Mouse (Mus musculus): ENCODE measurements around the gene Cd8a. TPM values are rescaled to one million over a fixed set of nuclear protein-coding genes. Genes with fewer than 3 reads are reported as not detected.

Gene Cd8a
- total RNA-seq, 2 experiments from 2014 or later: 0.20 to 2.6 TPM

Other genes starting within 250 kb of the Cd8a start
- gene Thnsl2, start 229.0 kb upstream of the Cd8a start, total RNA-seq (2021): 1 to 10 TPM; 4.1 to 5.3 TPM
- gene Fabp1, start 173.6 kb upstream of the Cd8a start, total RNA-seq (2021): not detected
- gene Krcc1, start 101.8 kb upstream of the Cd8a start, total RNA-seq (2021): 10 to 100 TPM; 60.6 to 63.9 TPM
- gene Smyd1, start 51.2 kb upstream of the Cd8a start, total RNA-seq (2021): 100 to 1,000 TPM; 337 to 360 TPM
- 1 to 10 TPM in 1 of 2 experiments, not detected in 1; 1.8 TPM for gene Cd8b1, start 50.6 kb upstream of the Cd8a start, total RNA-seq (2021)
- 10 to 100 TPM; 66.8 to 74.7 TPM for gene Rmnd5a, start 67.2 kb downstream of the Cd8a start, total RNA-seq (2021)
- 10 to 100 TPM; 24.5 to 25.0 TPM for gene Rnf103, start 120.5 kb downstream of the Cd8a start, total RNA-seq (2021)
- gene Chmp3, start 170.4 kb downstream of the Cd8a start, total RNA-seq (2021): 10 to 100 TPM; 52.0 to 56.6 TPM